Comparison of ENCODE assay signal across 16 mouse cellular contexts in the genomic region with DNA sequence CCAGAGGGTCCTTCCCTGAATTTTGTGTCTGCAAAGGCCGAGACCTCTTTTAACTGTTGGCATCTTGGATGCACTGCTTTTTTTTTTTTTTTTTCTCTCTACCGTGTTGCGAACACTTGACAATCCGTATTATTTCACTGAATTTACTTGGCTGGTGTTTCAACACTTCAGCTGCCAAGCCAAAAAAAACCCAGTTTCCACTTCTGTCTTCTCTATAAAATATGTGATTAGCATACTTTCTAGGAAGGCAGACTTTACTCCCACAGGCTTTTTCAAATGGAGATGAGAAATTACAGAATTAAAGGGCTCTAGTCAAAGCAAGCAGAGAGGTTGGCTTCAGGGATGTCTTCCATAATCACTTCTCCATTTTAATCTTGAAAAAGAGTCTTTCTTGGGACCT.
"Had no signal": no experiment of that assay in that cellular context is flagged by ENCODE, and none has a peak within 500 bp of the region (broad histone marks: within the 10 kb centered on the region; RNA-seq: fewer than 3 reads in every experiment).

No protein-coding gene starts in this region.

- ATAC-seq: intestine, postnatal 0 days had no signal

- H3K27ac ChIP-seq: kidney, embryonic 15.5 days; liver, embryonic 13.5 days; neural tube, embryonic 13.5 days; stomach, embryonic 15.5 days had no signal

- H3K4me3 ChIP-seq: kidney, embryonic 15.5 days; liver, embryonic 13.5 days; myocyte; neural tube, embryonic 13.5 days; stomach, embryonic 15.5 days had no signal

- H3K4me1 ChIP-seq: liver, embryonic 13.5 days; neural tube, embryonic 13.5 days; stomach, embryonic 15.5 days had no signal

- DNase-seq: kidney, postnatal 10 days; liver, embryonic 13.5 days; lung, adult 2 months; lung, postnatal 14 days; lung, postnatal 4 days; midbrain, embryonic 14.5 days; retina, postnatal 1 day; right cerebral cortex, postnatal 25 days; spleen, adult 18-20 months; thymus, postnatal 25 days had no signal

- H3K4me2 ChIP-seq: kidney, embryonic 15.5 days; liver, embryonic 13.5 days; midbrain, embryonic 11.5 days; neural tube, embryonic 13.5 days; stomach, embryonic 15.5 days had no signal

- H3K36me3 ChIP-seq: kidney, embryonic 15.5 days; liver, embryonic 13.5 days; neural tube, embryonic 13.5 days; stomach, embryonic 15.5 days had no signal

- H3K9me3 ChIP-seq: kidney, embryonic 15.5 days; liver, embryonic 13.5 days; neural tube, embryonic 13.5 days; stomach, embryonic 15.5 days had no signal

- H3K27me3 ChIP-seq: liver, embryonic 13.5 days; neural tube, embryonic 13.5 days; stomach, embryonic 15.5 days had no signal

- H3K9ac ChIP-seq: kidney, embryonic 15.5 days; liver, embryonic 13.5 days; neural tube, embryonic 13.5 days; stomach, embryonic 15.5 days had no signal
